Mouse (Mus musculus) retina, postnatal 1 day (tissue): Measurements from ENCODE around the gene Hist1h4c.

Source experiments
- DNase-seq: peaks from one replicate; pipeline ENCODE4 v3.0.0-alpha.2; 2012

Hist1h4c gene

DNA sequence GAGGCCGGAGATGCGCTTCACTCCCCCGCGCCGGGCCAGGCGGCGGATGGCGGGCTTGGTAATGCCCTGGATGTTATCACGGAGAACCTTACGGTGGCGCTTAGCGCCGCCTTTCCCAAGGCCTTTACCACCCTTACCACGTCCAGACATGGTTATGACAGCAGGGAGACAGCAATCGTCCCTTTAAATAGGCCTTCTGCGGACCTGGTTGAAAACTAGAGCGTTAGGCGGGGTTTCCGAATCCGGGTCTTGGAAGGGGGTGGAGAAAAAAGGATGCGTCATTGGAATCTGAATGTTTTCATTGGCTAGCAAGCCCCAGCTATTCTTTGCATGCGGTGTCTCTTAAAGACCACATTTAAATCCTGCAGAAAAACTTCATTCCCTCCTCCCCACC, at the start of gene Hist1h4c:
TSS of gene Hist1h4c (minus strand) at position 155 of the 394 bp plus-strand sequence.
- DNase-seq, result peak; percentile 100

DNA sequence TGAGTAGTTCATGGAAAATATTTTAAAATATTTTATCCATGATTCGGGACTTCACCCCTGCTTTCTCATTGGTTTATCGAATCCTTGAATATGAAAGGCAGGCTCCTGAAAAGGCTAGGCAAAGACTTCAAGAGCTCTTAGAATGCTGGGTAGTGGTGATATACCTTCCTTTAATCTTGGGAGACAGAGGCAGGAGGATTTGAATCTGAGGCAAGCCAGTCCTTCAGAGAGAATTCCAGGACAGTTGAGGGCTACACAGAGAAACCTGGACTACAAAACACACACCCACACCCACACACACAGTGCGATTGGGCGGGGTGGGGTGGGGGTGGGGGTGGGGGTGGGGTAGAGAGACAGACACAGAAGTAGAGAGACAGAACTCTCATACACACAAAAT, 49.6 kb upstream of the Hist1h4c start:
- DNase-seq, result no peak

DNA sequence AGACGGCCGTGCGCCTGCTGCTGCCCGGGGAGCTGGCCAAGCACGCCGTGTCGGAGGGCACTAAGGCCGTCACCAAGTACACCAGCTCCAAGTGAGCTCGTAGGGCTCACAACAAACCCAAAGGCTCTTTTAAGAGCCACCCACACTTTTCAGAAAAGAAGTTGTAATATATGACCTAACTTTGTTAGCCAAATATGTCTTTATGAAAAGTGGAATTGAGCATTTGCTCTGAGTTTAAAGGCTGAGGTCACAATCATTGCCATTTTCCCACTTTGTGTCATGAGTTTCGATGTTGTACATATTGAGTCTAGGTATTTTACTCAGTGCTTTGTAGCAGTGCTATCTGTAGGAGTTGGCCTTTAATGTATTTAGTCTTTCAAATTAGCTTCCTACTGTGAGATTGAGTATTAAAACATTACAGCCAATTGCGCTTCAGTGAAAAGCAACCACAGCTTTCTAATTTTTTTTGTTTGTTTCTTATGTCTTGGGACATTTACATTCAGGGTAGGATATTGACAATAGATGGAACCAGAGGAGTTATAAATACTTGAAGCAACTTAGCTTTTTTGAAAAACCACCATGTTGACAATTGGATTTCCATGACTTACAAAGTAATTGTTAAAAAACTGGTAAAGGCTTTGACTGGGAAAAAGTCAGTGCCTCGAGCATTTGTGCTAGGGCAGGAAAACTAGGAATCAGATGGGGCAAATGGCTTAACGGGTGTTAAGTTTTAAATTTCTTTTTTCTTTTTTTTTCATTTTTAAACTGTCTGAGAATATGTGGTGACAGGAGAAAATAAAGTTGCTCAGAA, 49.0 kb upstream of the Hist1h4c start:
- DNase-seq, result peak; percentile 56

DNA sequence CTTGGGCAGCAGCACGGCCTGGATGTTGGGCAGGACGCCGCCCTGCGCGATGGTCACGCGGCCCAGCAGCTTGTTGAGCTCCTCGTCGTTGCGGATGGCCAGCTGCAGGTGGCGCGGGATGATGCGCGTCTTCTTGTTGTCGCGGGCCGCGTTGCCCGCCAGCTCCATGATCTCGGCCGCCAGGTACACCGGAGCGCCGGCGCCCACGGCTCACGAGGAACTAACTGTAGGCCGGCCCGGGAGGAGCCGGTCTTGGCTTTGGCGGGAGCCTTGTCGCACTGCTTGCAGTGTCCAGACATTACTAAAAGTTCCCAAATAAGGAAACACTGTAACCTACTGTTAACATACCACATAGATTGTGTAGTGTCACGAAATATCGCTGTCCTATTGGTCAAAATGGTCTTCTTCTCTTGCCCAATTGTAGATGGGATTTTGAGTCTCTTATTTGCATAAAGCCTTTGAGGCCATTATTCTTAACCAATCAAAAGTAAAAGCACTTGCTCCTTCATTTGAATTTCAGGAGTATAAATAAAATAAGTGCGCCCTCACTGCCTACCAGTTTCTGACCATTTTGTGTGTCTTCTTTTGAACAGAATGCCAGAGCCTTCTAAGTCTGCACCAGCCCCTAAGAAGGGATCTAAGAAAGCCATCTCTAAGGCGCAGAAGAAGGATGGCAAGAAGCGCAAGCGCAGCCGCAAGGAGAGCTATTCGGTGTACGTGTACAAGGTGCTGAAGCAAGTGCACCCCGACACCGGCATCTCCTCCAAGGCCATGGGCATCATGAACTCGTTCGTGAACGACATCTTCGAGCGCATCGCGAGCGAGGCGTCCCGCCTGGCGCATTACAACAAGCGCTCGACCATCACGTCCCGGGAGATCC, 48.2 kb upstream of the Hist1h4c start, which contains the start of gene Hist1h2bb:
TSS of gene Hist1h2bb (plus strand) at position 534 of the 880 bp plus-strand sequence.
- peak; percentile 97 for DNase-seq

DNA sequence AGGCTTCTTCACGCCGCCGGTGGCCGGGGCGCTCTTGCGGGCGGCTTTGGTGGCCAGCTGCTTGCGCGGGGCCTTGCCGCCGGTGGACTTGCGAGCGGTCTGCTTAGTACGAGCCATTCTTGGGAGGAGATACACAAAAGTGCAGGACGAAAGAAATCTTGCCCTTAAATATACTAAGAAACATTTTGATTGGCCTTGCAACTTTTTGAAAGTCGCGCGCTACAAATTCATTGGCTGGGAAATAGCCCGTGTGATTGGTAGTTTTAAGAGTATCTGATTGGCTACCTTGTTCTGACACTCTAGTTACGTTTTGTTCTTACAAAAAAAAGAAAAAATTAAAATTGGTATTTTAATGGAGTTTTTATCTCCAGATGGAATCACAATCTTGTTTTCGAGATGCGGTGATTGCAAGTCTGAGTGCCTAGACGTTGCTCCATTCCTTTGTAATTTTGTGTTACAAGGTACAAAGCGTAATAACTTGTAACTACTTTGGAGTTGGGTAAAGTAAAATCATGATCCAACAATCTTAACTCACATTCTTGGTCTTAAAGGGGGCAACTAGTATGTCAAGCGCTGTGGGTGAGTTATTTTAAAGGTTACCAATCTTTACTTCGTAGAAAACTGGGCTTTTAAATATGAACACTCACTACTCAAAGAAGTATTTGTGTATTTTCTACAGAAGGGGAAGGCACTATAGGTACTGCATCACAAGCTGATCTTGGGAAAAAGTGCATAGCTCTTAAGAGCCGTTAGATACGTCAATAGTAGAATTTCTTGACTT, 47.3 kb upstream of the Hist1h4c start, which contains the start of gene Hist1h3c:
TSS of gene Hist1h3c (minus strand) at position 222 of the 781 bp plus-strand sequence.
- peak; percentile 96 for DNase-seq

DNA sequence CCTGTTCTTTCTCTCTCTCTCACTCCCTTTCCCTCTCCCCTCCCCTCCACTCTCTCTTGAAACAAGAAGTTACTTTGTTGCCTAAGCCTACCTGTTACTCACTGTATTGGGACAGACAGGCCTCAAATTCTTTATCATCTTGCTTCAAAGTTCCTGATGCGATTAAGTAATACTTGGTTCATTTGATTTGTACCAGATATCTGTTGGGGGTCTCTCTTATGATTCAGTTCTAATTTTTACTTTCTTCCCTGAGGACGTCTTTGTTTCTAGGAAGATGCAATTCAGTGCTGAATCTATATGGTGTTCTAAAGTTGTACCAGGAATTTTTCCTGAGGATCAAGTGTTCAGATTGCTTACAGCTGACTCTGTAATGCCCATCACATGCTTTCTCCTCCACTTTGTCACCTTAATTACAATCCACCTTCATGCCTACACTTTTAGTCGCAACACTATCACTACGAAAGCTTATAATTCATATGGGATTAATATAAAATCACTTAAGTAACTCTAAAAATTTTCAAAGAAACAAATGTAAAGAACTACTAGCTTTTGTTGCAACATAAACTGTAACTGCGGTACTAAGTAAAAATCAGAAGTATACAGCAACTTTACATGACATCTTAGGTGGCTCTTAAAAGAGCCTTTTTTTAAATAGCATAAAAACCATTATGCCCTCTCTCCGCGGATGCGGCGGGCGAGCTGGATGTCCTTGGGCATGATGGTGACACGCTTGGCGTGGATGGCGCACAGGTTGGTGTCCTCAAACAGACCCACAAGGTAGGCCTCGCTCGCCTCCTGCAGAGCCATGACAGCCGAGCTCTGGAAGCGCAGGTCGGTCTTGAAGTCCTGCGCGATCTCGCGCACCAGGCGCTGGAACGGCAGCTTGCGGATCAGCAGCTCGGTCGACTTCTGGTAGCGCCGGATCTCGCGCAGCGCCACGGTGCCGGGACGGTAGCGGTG, 46.4 kb upstream of the Hist1h4c start:
- no peak for DNase-seq

DNA sequence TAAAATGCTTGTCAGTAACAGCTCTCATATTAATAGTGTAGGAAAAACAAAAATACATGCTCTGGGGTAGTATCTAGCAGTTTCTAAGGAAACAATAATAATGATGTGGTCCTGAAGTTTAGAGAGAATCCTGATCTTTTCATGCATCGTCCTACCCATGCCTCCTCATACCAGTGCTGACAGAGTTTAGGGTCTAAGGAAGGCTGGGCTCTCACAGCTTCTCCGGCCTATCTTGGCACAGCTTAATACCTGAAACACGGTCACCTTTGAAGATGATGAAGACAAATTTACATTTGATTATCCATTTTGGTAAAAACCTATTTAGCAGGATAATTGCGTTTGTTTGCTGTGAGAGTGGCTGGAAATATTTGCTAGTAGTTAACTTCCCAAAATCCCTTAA, 45.7 kb upstream of the Hist1h4c start:
- no peak for DNase-seq

DNA sequence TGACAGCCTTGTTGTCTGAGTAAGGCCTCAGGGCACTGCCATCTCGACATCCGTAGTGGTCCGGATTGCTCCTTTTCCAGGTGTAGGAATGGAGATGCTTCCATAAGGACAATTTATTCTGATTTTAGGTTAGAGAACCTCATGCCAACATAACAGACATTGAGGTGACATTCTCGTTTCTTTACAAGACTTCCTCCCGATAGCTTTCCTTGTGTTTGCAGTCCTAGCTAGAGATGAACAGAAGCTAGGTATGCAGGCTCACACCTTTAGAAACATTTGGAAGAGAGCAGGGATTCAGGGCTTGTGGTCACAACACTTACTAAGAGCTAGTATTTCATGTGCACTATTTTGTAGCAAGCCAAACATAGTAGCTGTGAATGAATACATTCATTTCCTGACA, 45.0 kb upstream of the Hist1h4c start:
- DNase-seq, result peak; percentile 11

DNA sequence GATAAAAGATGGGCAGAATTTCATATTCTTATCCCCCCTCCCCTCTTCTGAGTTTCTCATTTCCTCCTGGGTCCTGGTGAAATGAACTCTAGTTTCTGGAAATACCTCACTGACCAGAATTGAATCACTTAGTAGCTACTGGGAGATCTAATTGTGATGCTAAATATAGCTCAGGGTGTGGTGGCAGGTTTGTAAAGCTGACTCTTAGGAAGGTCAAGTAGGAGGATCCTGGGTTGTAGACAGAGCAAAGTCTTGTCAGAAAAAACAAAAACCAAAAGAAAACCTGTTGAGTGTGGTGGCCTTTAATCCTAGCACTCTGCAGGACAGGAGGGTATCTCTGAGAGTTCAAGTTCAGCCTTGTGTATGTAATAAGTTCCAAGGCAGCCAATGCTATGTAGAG, 43.8 kb upstream of the Hist1h4c start:
- no peak for DNase-seq

DNA sequence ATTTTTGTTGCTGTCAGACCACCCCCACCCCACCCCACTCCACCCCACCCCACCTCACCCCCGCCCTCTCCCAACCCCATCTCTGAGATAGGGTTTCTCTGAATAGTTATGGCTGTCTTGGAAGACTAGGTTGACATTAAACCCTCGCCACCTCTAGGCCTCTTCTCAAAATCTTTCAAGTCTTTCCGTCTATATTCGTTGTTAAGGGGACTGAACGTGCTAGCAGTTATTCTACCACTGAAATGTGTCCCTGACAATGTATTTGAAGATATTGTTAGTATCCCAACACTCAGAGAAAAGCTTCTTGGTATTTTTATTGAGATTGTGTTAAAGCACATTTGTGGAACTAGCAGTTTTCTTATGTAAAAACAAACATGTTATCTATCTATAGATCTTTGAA, 42.7 kb upstream of the Hist1h4c start:
- DNase-seq, result no peak

DNA sequence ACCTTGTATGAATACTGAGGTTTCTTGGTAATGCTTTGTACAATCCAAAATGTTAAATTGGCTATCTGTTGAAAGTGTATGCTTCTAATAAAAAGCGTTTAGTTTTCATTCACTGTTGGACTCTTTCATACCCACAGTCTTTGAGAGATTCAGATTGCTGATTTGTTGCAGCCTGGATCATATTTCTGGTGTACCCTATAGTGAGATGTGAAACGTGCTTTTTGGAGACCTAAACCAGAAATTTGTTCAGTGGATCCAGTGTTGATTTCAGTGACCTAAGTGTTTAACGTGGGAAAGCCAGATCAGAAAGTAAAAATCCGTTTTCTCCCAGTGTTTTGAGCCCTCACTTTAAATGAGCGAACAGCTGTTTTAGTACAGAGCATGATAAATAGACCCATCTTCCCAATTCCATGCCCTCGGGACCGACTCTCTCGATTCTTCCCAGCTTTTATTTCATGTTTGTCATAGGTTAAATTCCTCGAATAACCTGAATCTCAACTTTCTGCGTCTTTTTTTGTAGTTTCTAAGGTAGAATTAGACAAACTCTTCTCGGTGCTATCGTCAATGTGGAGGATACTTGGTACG, 42.1 kb upstream of the Hist1h4c start:
- DNase-seq, result no peak

DNA sequence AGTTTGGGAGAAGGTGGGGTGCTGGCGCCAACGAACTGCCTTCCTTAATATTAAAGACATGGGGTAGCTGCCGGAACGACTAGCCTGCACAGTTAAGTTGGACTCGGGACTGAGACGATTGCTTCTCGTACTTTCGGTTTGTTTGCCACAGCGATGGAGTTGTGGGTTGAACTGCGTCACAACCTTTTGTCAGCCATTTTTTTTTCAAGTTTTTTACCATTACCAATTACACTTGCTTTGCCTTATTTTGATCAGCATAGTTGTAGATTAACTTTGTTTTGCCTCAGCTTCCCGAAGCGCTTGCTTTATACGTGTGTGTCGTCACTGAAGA, 41.6 kb upstream of the Hist1h4c start:
- no peak for DNase-seq

DNA sequence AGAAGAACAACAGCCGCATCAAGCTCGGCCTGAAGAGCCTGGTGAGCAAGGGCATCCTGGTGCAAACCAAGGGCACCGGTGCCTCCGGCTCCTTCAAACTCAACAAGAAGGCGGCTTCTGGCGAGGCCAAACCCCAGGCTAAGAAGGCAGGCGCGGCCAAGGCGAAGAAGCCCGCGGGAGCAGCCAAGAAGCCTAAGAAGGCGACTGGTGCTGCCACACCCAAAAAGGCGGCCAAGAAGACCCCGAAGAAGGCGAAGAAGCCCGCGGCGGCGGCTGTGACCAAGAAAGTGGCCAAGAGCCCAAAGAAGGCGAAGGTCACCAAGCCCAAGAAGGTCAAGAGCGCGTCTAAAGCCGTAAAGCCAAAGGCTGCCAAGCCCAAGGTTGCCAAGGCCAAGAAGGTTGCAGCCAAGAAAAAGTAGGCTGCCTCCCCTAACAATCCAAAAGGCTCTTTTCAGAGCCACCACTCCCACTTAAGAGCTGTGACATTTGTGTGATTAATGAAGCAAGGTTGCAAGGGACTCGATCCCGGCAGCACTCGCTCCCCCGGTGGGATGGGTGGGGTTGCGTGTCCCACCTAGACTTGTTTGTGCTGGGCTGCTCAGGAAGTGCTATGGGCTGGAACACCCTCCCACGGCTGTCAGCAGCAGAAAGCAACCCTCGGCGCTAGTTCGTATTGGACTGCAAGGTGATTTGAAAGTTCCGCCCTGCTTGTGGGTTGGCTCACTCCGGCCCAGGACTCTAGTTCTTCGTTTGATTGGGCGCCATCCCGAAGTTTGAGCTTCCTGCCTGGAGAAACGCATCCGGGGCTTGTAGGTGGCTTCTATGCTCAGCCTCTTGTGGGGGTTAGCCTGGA, 41.0 kb upstream of the Hist1h4c start:
- DNase-seq, result peak; percentile 95

DNA sequence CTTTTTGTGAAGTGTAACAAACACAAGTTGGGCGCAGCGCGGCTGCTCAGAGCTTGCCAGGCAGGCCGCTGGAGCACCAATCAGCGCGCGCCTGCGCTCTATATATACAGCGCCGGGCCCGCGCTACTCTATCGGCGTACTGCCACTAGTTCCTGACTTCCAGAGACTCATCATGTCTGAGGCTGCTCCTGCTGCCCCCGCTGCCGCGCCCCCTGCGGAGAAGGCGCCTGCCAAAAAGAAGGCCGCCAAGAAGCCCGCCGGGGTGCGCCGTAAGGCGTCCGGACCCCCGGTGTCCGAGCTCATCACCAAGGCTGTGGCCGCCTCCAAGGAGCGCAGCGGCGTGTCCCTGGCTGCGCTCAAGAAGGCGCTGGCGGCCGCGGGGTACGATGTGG, 40.4 kb upstream of the Hist1h4c start, which contains the start of gene Hist1h1c:
TSS of gene Hist1h1c (plus strand) at position 132 of the 392 bp plus-strand sequence.
- peak; percentile 95 for DNase-seq

DNA sequence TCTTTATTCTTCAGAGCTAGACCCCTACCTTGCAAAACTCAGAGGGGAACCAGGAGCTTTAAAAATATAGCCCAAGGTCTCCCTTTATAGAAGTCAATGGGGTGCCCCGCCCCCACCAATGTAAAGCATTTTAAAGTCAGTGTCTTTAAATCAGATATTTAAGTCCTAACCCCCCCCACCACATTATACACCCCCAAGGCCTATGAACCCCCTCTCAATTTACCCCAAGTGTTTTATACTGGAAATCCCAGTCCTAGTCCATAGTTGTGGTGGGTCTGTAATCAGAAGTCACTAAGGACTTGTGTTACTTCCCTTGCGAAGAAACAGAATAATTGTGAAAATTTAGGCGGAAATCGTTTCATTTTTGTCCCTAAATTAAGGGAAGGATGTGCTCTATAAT, 39.8 kb upstream of the Hist1h4c start:
- no peak for DNase-seq

DNA sequence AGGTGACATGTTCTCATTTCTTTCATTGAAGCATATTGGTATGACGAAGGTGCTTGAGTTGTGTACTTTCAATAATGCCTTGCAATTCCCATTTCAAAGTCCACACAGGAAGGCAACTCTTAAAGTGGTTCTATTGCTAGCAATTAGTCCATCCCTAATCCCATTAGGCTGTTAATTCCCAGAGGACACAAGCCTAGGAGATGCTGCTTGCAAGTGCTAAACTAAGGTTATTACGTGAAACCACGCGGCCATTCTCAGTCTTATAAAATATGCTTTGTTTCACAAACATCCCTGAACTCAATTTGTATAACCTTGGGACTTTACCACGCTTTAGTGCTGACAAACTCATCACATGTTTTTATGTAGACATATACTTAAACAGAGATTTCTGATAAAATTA, 38.8 kb upstream of the Hist1h4c start:
- peak; percentile 61 for DNase-seq

DNA sequence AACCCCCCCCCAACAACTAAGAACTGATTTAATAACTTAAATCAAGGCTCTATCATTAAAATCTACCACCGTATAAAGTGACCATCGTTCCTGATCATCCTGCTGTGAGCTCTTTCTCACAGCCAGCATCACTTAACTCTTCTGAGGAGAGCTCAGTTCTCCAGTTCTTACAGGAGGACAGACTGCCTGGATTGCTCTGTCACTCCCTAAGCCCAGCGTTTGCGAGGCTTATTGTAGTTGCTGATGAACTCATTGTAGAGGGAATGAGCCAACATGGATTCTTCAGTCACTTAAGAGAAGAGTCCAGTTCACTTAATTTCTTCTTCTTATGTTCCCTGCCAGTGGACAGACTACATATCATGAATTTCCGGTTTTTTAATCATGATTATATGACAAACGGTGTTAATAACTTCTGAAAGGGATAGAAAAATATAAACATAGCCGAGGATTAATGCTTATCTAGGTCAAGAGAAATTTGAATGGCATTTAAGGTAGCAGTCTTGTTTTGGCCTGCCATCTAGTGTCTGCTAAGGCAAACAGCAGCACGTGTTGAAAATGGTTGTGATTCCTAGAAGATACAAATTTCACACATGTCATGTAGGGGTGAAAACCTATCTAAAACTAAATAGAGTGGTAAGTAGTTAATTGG, 34.0 kb upstream of the Hist1h4c start:
- peak; percentile 73 for DNase-seq

DNA sequence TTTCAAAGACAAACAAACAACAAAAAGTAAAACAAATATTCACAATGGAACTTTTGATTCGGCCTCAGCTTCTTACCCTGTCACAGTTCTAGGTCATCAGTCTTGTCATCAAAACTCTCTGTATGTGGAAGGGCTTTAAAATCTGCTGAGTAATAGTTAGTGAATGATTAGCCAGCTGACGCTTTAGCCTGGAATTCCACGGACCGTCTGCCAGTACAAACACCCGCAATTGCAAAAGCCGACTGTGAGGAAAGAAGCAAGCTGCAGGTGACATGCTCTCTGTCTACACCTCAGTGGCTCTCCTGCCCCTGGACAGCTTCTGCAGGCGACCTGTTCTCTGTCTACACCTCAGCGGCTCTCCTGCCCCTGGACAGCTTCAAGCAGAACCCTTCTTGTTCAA, 32.2 kb upstream of the Hist1h4c start:
- DNase-seq, result no peak

DNA sequence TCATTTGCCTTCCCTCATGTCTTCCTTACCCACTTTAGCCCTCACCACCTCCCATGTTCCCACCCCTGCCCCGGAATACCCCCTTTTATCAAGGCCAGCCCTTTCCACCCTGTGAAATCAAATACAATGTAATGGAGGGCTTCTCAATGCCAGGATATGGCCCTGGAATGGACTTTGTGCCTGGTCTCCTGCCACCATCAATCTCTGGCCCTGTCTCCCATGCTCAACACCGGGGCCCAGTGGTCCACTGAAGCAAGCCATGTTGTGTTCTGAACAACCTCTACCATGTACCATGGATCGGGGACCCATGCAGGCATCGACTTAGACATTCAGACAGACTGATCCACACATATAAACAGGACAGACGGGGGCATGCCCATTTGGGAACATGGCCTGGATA, 31.5 kb upstream of the Hist1h4c start:
- no peak for DNase-seq

DNA sequence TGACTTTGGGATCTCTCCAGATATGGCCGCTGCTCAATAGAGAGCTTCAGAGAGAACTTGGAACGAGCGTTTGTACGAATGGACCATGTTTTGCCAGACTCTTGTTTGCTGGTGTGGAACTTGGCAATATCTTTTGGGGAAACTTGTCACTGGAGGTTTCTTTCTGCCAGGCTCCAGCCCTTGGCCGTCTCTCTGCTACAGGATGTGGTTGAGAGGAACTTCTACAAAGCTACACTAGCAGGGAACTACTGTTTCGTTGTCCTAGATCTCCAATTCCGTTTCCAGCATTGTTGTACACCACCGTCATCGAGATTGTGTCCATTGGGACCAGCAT, 30.9 kb upstream of the Hist1h4c start:
- no peak for DNase-seq
